Mouse (Mus musculus) cerebellum, adult 9-11 months (tissue): Measurements from ENCODE around the gene Mecom.

Experiments used
- DNase-seq: peaks from one replicate; pipeline ENCODE4 v3.0.0; 2022

The Mecom gene

GRCm38 (mm10) chr3:30135119-30135518 is 412.7 kb downstream of the Mecom start:
- DNase-seq = no peak

GRCm38 (mm10) chr3:30132981-30133380 is 414.8 kb downstream of the Mecom start:
- no peak for DNase-seq

- DNase-seq = no peak
Observed at GRCm38 (mm10) chr3:30132370-30132769, 415.4 kb downstream of the Mecom start.

GRCm38 (mm10) chr3:30130495-30130894 is 417.3 kb downstream of the Mecom start:
- no peak for DNase-seq

GRCm38 (mm10) chr3:30122618-30123017 is 425.2 kb downstream of the Mecom start:
- no peak for DNase-seq

GRCm38 (mm10) chr3:30120790-30121512 is 426.9 kb downstream of the Mecom start:
- DNase-seq = no peak

GRCm38 (mm10) chr3:30118594-30119297 is 429.1 kb downstream of the Mecom start:
- no peak for DNase-seq

GRCm38 (mm10) chr3:30113249-30113770 is 434.5 kb downstream of the Mecom start:
- no peak for DNase-seq

GRCm38 (mm10) chr3:30107945-30108670 is 439.7 kb downstream of the Mecom start:
- DNase-seq = no peak

GRCm38 (mm10) chr3:30106481-30106880 is 441.3 kb downstream of the Mecom start:
- DNase-seq = no peak

- no peak for DNase-seq
Observed at GRCm38 (mm10) chr3:30105859-30106258, 441.9 kb downstream of the Mecom start.

- no peak for DNase-seq
Observed at GRCm38 (mm10) chr3:30105194-30105823, 442.5 kb downstream of the Mecom start.

GRCm38 (mm10) chr3:30104515-30105098 is 443.2 kb downstream of the Mecom start:
- DNase-seq = no peak

GRCm38 (mm10) chr3:30101146-30101545 is 446.7 kb downstream of the Mecom start:
- DNase-seq = no peak

GRCm38 (mm10) chr3:30097713-30098112 is 450.1 kb downstream of the Mecom start:
- no peak for DNase-seq

GRCm38 (mm10) chr3:30097129-30097528 is 450.7 kb downstream of the Mecom start:
- no peak for DNase-seq

GRCm38 (mm10) chr3:30093005-30093404 is 454.8 kb downstream of the Mecom start:
- DNase-seq = no peak

GRCm38 (mm10) chr3:30092481-30092880 is 455.3 kb downstream of the Mecom start:
- DNase-seq = no peak

GRCm38 (mm10) chr3:30091860-30092259 is 455.9 kb downstream of the Mecom start:
- DNase-seq = no peak

- DNase-seq = no peak
Observed at GRCm38 (mm10) chr3:30091401-30091800, 456.4 kb downstream of the Mecom start.

- no peak for DNase-seq
Observed at GRCm38 (mm10) chr3:30086139-30086538, 461.7 kb downstream of the Mecom start.

GRCm38 (mm10) chr3:30083842-30084241 is 464.0 kb downstream of the Mecom start:
- no peak for DNase-seq

- no peak for DNase-seq
Observed at GRCm38 (mm10) chr3:30083268-30083667, 464.5 kb downstream of the Mecom start.
